Mouse (Mus musculus): ENCODE data around the gene Gtpbp3. TPM values are rescaled to one million over a fixed set of nuclear protein-coding genes. Genes with fewer than 3 reads are reported as not detected.

Gtpbp3 gene
- polyA plus RNA-seq, 1 experiment from 2014 or later: 4.6 TPM

DNA sequence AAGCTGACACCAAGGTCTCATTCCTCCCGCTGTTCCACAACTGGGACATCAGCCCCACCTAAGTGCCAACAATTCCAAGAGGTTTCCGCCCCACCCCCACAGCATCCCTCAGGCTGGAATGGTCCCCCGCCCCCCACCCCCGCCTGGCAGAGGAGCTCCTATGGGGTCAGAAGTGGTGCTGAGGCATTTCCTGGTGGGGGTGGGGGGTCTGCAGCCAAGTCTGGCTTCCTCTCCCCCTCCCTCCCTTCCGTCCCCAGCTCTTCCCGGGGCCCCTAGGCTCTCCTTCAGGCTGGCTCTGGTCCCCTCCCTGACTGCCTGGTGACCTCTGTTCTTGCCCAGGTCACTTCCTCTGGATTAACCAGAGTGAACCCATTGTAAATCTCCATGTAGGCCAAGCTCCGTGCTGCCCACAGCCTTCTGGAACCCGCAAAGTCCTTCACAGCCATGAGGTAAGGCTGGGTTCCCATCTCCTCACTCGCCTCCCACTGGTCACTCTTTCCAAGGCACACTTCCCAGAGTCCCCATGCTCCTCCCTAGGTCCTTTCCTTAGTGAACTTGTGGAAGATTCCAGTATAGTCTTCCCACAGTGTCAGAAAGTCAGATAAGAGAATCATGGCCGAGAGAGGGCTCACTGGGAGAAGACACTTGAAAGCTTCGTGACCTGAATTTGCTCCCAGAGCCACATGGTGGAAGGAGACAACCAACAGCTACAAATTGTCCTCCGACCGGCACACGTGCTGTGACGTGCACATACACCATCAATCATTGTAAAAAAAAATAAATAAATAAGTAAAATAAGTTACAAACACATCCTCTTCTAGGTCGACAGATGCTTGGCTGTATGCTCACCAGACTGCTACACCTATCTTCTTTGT, 11.2 kb downstream of the Gtpbp3 start:
- Histone ChIP-seq H3K36me3 (ENCODE audit: control insufficient read depth, insufficient read depth, low read length) (no peaks in the 10 kb centered on the region), H3K9me3 (ENCODE audit: control insufficient read depth, low read length) (no peaks in the 10 kb centered on the region), H3K27me3 (ENCODE audit: control insufficient read depth, insufficient read depth, low read length) (no peaks in the 10 kb centered on the region), H3K9ac (ENCODE audit: low read length) (no peak overlapping the region), H3K27ac (ENCODE audit: low read depth, low read length) (no peak overlapping the region), H3K4me3 (ENCODE audit: low read depth, low read length) (no peak overlapping the region), H3K4me2 (no peak overlapping the region), H3K4me1 (ENCODE audit: control insufficient read depth, insufficient read depth, low read length) (peaks cover 8% of the 10 kb centered on the region)
- DNase-seq (ENCODE audit: low spot score, missing footprints) (peak; percentile 84), ATAC-seq (ENCODE audit: low FRiP score) (no peak)
- WGBS: 50% methylated on average over 16 of the region's 16 CpGs

DNA sequence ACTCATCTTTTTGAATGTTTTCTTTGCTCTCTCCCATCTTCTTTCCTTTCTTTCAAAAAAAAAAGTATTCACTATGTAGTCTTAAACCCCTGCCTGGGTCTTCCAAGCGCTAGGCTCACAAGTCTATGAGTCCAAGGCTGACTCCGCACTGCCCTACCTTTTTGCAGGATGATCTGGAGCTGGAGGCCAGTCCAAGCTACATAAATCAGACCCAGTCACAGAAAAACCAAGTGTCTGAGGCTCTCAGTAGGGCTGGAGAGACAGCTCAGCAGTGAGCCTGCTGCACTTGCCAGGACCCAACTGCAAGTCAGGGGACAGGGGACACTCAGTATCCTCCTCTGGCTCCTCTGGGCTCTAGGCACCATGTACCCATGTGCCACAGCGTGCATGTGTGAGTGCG, 16.4 kb downstream of the Gtpbp3 start:
- Histone ChIP-seq H3K4me1 (ENCODE audit: control insufficient read depth, insufficient read depth, low read length) (no peaks in the 10 kb centered on the region), H3K9me3 (ENCODE audit: control insufficient read depth, low read length) (no peaks in the 10 kb centered on the region), H3K4me3 (ENCODE audit: low read depth, low read length) (no peak overlapping the region), H3K4me2 (no peak overlapping the region), H3K36me3 (ENCODE audit: control insufficient read depth, insufficient read depth, low read length) (no peaks in the 10 kb centered on the region), H3K27ac (ENCODE audit: low read depth, low read length) (no peak overlapping the region), H3K27me3 (ENCODE audit: control insufficient read depth, insufficient read depth, low read length) (peaks cover 32% of the 10 kb centered on the region), H3K9ac (ENCODE audit: low read length) (no peak overlapping the region)
- DNase-seq (ENCODE audit: low spot score, missing footprints) (no peak), ATAC-seq (ENCODE audit: low FRiP score) (no peak)
- WGBS: 90% methylated on average over 4 of the region's 4 CpGs

DNA sequence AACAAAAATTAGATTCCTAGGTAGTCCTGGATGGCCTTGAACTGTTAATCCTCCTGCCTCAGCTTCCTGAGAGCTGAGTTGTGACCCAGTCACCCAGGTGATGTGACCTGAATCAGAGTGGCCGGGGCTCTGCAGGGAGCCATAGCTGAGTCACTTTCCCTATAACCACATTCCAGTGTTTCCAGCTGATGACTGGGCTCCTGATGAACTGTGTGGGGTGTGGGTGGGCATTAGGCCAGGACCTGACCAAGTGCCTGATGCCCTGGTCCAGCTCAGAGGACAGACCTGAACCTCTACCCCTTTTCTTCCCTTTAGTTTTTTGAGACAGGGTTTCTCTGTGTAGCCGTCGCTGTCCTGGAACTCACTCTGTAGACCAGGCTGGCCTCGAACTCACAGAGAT, 17.4 kb downstream of the Gtpbp3 start:
- Histone ChIP-seq H3K27ac (ENCODE audit: low read depth, low read length) (no peak overlapping the region), H3K4me2 (no peak overlapping the region), H3K4me1 (ENCODE audit: control insufficient read depth, insufficient read depth, low read length) (no peaks in the 10 kb centered on the region), H3K36me3 (ENCODE audit: control insufficient read depth, insufficient read depth, low read length) (no peaks in the 10 kb centered on the region), H3K27me3 (ENCODE audit: control insufficient read depth, insufficient read depth, low read length) (peaks cover 32% of the 10 kb centered on the region), H3K9ac (ENCODE audit: low read length) (no peak overlapping the region), H3K4me3 (ENCODE audit: low read depth, low read length) (no peak overlapping the region), H3K9me3 (ENCODE audit: control insufficient read depth, low read length) (no peaks in the 10 kb centered on the region)
- no peak for DNase-seq (ENCODE audit: low spot score, missing footprints)
- 93% methylated on average over 4 of the region's 4 CpGs for WGBS
- ATAC-seq (ENCODE audit: low FRiP score): no peak

DNA sequence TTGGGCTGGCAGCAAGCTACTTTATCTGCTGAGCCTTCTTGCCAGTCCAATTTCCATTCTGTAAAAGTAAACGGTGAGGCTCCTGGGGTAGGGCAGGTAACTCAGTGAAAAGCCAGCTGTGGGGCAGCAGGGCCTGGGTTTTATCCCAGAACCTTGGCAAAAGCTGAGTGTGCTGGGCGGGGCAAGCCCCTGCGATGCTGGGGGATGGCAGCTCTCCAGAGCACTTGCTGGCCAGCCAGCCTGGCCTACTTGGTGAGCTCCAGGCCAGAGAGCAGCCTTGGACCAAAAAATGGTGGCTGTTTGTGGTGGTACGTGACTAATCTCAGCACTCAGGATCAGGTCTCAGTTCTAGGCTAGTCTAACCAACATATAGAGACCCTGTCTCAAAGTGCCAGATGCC, 18.1 kb downstream of the Gtpbp3 start:
- ATAC-seq (ENCODE audit: low FRiP score) (no peak), DNase-seq (ENCODE audit: low spot score, missing footprints) (no peak)
- 76% methylated on average over 4 of the region's 4 CpGs for WGBS

DNA sequence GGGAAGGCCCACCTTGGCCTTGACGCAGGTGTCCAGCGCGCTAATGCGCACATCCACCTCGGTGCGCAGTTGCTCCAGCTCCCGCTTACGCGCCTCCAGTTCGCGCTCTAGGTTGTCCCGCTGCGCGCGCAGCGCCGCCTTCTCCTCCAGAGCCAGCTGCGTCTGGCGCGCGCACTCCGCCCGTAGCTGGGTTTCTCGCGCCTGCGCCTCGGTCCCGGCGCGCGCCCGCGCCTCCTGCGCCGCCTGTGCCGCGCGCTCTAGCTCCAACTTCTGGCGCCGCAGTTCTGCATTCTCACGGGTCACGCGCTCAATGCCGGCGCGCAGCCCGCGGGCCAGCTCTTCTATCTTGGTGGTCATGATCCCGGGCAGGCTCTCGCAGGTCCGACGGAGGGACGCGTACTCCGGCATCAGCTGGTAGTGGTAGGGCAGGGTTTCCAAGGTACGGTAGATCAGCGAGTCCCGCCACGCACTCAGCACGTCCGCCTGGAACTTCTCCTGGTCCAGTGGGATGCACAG, 19.7 kb downstream of the Gtpbp3 start:
- WGBS: under 1% methylated on average over 61 of the region's 61 CpGs
- peak overlapping the region; percentile 31 for H3K4me3 ChIP-seq (ENCODE audit: low read depth, low read length)
- H3K27ac ChIP-seq (ENCODE audit: low read depth, low read length): no peak overlapping the region
- peaks cover 32% of the 10 kb centered on the region for H3K27me3 ChIP-seq (ENCODE audit: control insufficient read depth, insufficient read depth, low read length)
- H3K9ac ChIP-seq (ENCODE audit: low read length): peak overlapping the region; percentile 16; the same call in 1 of the 2 replicates
- no peaks in the 10 kb centered on the region for H3K4me1 ChIP-seq (ENCODE audit: control insufficient read depth, insufficient read depth, low read length)
- H3K4me2 ChIP-seq: peak overlapping the region; percentile 57
- H3K36me3 ChIP-seq (ENCODE audit: control insufficient read depth, insufficient read depth, low read length): no peaks in the 10 kb centered on the region
- DNase-seq (ENCODE audit: low spot score, missing footprints) (peak; percentile 97), ATAC-seq (ENCODE audit: low FRiP score) (peak; percentile 80)
- no peaks in the 10 kb centered on the region for H3K9me3 ChIP-seq (ENCODE audit: control insufficient read depth, low read length)

More for the DNA sequence above, 18.1 kb downstream of the Gtpbp3 start:
- Histone ChIP-seq H3K4me3 (ENCODE audit: low read depth, low read length) (no peak overlapping the region), H3K4me1 (ENCODE audit: control insufficient read depth, insufficient read depth, low read length) (no peaks in the 10 kb centered on the region), H3K9ac (ENCODE audit: low read length) (no peak overlapping the region), H3K4me2 (no peak overlapping the region), H3K27ac (ENCODE audit: low read depth, low read length) (no peak overlapping the region), H3K36me3 (ENCODE audit: control insufficient read depth, insufficient read depth, low read length) (no peaks in the 10 kb centered on the region), H3K9me3 (ENCODE audit: control insufficient read depth, low read length) (no peaks in the 10 kb centered on the region), H3K27me3 (ENCODE audit: control insufficient read depth, insufficient read depth, low read length) (peaks cover 32% of the 10 kb centered on the region)

GRCm38 (mm10) chr8:71509316-71509715, 21.4 kb downstream of the Gtpbp3 start:
- Histone ChIP-seq H3K36me3 (ENCODE audit: control insufficient read depth, insufficient read depth, low read length) (no peaks in the 10 kb centered on the region), H3K4me3 (ENCODE audit: low read depth, low read length) (no peak overlapping the region)
- no peak for ATAC-seq (ENCODE audit: low FRiP score)

DNA sequence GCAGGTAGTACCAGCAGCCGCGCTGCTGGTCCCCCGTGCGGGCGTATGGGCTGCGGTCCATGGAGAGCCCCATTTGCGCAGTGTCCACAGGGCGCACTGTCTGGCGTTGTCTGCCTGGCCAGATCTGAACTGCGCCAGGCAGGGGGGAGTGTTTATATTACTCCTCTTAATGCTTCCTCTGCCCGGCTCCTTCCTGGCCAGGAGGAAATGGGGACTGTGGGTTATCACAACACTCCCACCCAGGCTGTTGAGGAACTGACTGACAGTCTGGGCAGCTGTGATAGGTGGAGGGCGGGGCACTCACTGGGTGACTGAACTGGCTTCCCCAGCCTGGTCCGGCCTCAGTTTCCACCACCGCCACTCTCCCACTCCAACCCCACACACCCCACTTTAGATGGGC, 23.7 kb downstream of the Gtpbp3 start, which contains the start of gene Plvap:
Gene Plvap (minus strand): TSS at position 109 of the 400 bp plus-strand sequence.
- no peak within 1 kb of the TSS for H3K9ac ChIP-seq (ENCODE audit: low read length)
- no peak within 1 kb of the TSS for H3K4me3 ChIP-seq (ENCODE audit: low read depth, low read length)

More at GRCm38 (mm10) chr8:71509316-71509715, 21.4 kb downstream of the Gtpbp3 start:
- WGBS: 76% methylated on average over 2 of the region's 2 CpGs
- H3K27me3 ChIP-seq (ENCODE audit: control insufficient read depth, insufficient read depth, low read length): peaks cover 32% of the 10 kb centered on the region
- H3K9me3 ChIP-seq (ENCODE audit: control insufficient read depth, low read length): no peaks in the 10 kb centered on the region
- no peaks in the 10 kb centered on the region for H3K4me1 ChIP-seq (ENCODE audit: control insufficient read depth, insufficient read depth, low read length)
- no peak overlapping the region for H3K4me2 ChIP-seq
- no peak for DNase-seq (ENCODE audit: low spot score, missing footprints)
- no peak overlapping the region for H3K9ac ChIP-seq (ENCODE audit: low read length)
- no peak overlapping the region for H3K27ac ChIP-seq (ENCODE audit: low read depth, low read length)

DNA sequence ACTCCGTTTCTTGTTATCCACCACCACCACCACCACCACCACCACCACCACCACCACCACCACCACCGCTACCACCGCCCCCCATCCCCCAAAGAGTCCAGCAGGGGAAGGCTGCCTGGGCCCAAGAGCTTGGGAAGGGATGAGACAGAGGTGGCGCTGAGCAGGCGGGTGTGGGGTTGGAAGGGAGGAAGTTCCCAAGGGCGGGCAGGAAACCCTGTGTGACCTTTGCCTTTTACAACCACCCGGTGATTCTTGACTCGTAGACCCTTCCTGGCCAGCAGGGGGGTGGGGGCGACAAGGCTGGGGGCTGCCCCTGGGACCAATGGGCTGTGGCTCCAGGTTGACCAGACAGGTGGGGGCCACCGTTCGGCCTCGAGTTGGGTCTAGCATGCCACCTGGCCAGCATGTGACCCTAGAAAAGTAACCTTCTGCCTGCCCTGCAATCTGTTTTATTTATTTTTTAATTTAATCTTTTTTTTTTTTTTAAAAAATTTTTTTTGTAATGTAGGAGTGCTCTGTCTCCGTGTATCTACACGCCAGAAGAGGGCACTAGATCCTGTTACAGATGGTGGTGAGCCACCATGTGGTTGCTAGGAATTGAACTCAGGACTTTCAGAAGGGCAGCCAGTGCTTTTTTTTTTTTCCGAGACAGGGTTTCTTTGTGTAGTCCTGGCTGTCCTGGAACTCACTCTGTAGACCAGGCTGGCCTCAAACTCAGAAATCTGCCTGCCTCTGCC, 25.3 kb downstream of the Gtpbp3 start:
- no peak overlapping the region for H3K27ac ChIP-seq (ENCODE audit: low read depth, low read length)
- peaks cover 8% of the 10 kb centered on the region for H3K27me3 ChIP-seq (ENCODE audit: control insufficient read depth, insufficient read depth, low read length)
- H3K9ac ChIP-seq (ENCODE audit: low read length): no peak overlapping the region
- no peak overlapping the region for H3K4me2 ChIP-seq
- H3K9me3 ChIP-seq (ENCODE audit: control insufficient read depth, low read length): no peaks in the 10 kb centered on the region
- no peaks in the 10 kb centered on the region for H3K36me3 ChIP-seq (ENCODE audit: control insufficient read depth, insufficient read depth, low read length)
- peaks cover 7% of the 10 kb centered on the region for H3K4me1 ChIP-seq (ENCODE audit: control insufficient read depth, insufficient read depth, low read length)
- no peak overlapping the region for H3K4me3 ChIP-seq (ENCODE audit: low read depth, low read length)
- 76% methylated on average over 15 of the region's 15 CpGs for WGBS
- DNase-seq (ENCODE audit: low spot score, missing footprints) (no peak), ATAC-seq (ENCODE audit: low FRiP score) (no peak)

More for the DNA sequence above, 23.7 kb downstream of the Gtpbp3 start, which contains the start of gene Plvap:
- Histone ChIP-seq H3K27ac (ENCODE audit: low read depth, low read length) (no peak within 1 kb of the TSS), H3K36me3 (ENCODE audit: control insufficient read depth, insufficient read depth, low read length) (no peaks in the 10 kb centered on the region), H3K4me1 (ENCODE audit: control insufficient read depth, insufficient read depth, low read length) (peaks cover under 1% of the 10 kb centered on the region; the same call in 1 of the 2 replicates), H3K27me3 (ENCODE audit: control insufficient read depth, insufficient read depth, low read length) (peaks cover 23% of the 10 kb centered on the region), H3K9me3 (ENCODE audit: control insufficient read depth, low read length) (no peaks in the 10 kb centered on the region), H3K4me2 (no peak within 1 kb of the TSS)
- 79% methylated on average over 14 of the region's 14 CpGs for WGBS
- DNase-seq (ENCODE audit: low spot score, missing footprints) (no peak), ATAC-seq (ENCODE audit: low FRiP score) (no peak)

- Histone ChIP-seq H3K36me3 (ENCODE audit: control insufficient read depth, insufficient read depth, low read length) (no peaks in the 10 kb centered on the region), H3K4me1 (ENCODE audit: control insufficient read depth, insufficient read depth, low read length) (peaks cover 7% of the 10 kb centered on the region), H3K9ac (ENCODE audit: low read length) (no peak overlapping the region), H3K9me3 (ENCODE audit: control insufficient read depth, low read length) (no peaks in the 10 kb centered on the region), H3K4me3 (ENCODE audit: low read depth, low read length) (no peak overlapping the region), H3K27ac (ENCODE audit: low read depth, low read length) (no peak overlapping the region), H3K4me2 (no peak overlapping the region), H3K27me3 (ENCODE audit: control insufficient read depth, insufficient read depth, low read length) (no peaks in the 10 kb centered on the region)
- DNase-seq (ENCODE audit: low spot score, missing footprints) (no peak), ATAC-seq (ENCODE audit: low FRiP score) (no peak)
- 70% methylated on average over 5 of the region's 5 CpGs for WGBS
Observed at GRCm38 (mm10) chr8:71515043-71515442, 27.1 kb downstream of the Gtpbp3 start.

All from midbrain, embryonic 11.5 days (tissue).